8 mouse cellular contexts compared by ENCODE assay signal in the genomic region with DNA sequence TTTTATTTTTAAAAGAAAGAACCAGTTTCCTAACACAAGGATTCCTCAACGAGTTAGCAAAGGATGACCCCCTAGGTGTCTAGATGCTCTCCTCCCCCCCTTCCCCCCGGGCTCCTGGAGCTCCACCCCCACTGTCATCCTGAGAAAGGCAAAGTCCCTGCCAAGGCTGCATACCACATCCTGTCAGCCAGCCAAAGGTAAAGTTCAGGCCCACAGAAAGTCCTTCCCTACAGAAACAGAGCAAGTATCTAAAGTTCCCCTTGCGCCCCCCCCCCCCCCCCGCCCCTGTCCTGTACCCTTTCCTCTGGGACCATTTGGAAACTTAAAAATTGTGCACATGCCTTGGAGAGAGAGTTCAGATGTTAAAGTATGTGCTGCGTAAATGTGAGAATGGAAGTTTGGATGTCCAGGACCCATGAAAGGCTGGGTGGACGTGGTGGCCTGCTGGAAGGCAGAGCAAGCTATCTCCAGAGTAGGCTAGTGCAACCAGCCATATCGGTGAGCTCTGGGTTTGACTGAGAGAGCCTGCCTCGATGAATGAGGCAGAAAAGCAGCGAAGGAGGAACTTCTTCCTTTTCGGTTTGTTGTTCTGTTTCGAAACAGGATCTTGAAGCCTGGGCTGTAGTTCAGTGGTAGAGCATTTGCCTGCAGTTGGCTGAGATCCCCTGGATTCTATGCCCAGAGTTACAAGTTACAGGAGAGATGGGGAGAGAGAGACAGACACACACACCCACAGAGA. TPM values are rescaled to one million over a fixed set of nuclear protein-coding genes. Genes with fewer than 3 reads are reported as not detected.
DNase-seq lines count a peak whose midpoint lies in the region; ATAC-seq and TF ChIP-seq lines count a peak whose summit lies in the region.

No protein-coding gene starts in this region.

- peak overlapping the region; percentile 8 for H3K4me3 ChIP-seq in heart, embryonic 12.5 days
- no peak overlapping the region for H3K4me3 ChIP-seq in kidney, embryonic 14.5 days (ENCODE audit: low read length)
- H3K4me3 ChIP-seq in liver, embryonic 13.5 days (replicated peaks): peak overlapping the region; percentile 16
- H3K4me3 ChIP-seq in thymus, adult 2 months (ENCODE audit: control insufficient read depth, insufficient read depth, low read length): peak overlapping the region; percentile 28

- peak overlapping the region; percentile 70 for H3K27ac ChIP-seq in heart, embryonic 12.5 days (ENCODE audit: poor library complexity, severe bottlenecking)
- 0 out of 2 replicates have a peak overlapping the region, but pooled peaks have one; percentile 34 for H3K27ac ChIP-seq in kidney, embryonic 14.5 days (ENCODE audit: low read depth, low read length)
- H3K27ac ChIP-seq in liver, embryonic 13.5 days: peak overlapping the region; percentile 50
- peak overlapping the region; percentile 89 for H3K27ac ChIP-seq in thymus, adult 2 months (ENCODE audit: control insufficient read depth, insufficient read depth, low read length)

- WGBS in heart, embryonic 12.5 days: 32% methylated on average over 11 of the region's 11 CpGs
- WGBS in kidney, embryonic 14.5 days: 28% methylated on average over 11 of the region's 11 CpGs
- WGBS in liver, embryonic 13.5 days (ENCODE audit: insufficient replicate concordance): 7% methylated on average over 11 of the region's 11 CpGs
- WGBS in thymus, adult 2 months: under 1% methylated on average over 11 of the region's 11 CpGs

- TF ChIP-seq CTCF in thymus, adult 2 months (IDR thresholded peaks at IDR 0.05; ENCODE audit: borderline replicate concordance, control insufficient read depth, extremely low read depth, insufficient read depth, low read length, poor library complexity): no peak

- ATAC-seq in common myeloid progenitor, adult 5-6 weeks (replicated peaks; ENCODE audit: low read depth, poor library complexity, severe bottlenecking): peak; percentile 89
- ATAC-seq in heart, embryonic 12.5 days (ENCODE audit: insufficient number of reproducible peaks, low FRiP score): no peak
- 0 out of 2 replicates have a peak, but pooled peaks have one; percentile 45 for ATAC-seq in kidney, embryonic 14.5 days (ENCODE audit: low FRiP score, low TSS enrichment)
- ATAC-seq in liver, embryonic 13.5 days (ENCODE audit: low read depth): peak; percentile 45; the same call in 1 of the 2 replicates
- ATAC-seq in monocyte, adult 5-6 weeks (replicated peaks; ENCODE audit: insufficient number of reproducible peaks, low FRiP score, low TSS enrichment, poor library complexity, severe bottlenecking): peak; percentile 95

- no peaks in the 10 kb centered on the region for H3K9me3 ChIP-seq in heart, embryonic 12.5 days (replicated peaks)
- H3K9me3 ChIP-seq in kidney, embryonic 14.5 days (ENCODE audit: control insufficient read depth, low read length): no peaks in the 10 kb centered on the region
- H3K9me3 ChIP-seq in liver, embryonic 13.5 days (replicated peaks): no peaks in the 10 kb centered on the region

- peak; percentile 45 to 74 for DNase-seq in adrenal gland, adult (ENCODE audit: inconsistent age in 2 of 2, low spot score in 1 of 2)
- no peak for DNase-seq in adrenal gland, adult 8-10 months
- peak; percentile 18 for DNase-seq in liver, embryonic 13.5 days
- DNase-seq in thymus, adult 2 months: peak; percentile 74

- peak overlapping the region; percentile 43 for H3K4me2 ChIP-seq in heart, embryonic 12.5 days
- peak overlapping the region; percentile 31 for H3K4me2 ChIP-seq in kidney, embryonic 14.5 days (replicated peaks; ENCODE audit: low read depth, low read length)
- peak overlapping the region; percentile 50 for H3K4me2 ChIP-seq in liver, embryonic 13.5 days

- H3K36me3 ChIP-seq in heart, embryonic 12.5 days: no peaks in the 10 kb centered on the region
- H3K36me3 ChIP-seq in kidney, embryonic 14.5 days (ENCODE audit: control insufficient read depth, insufficient read depth, low read length): no peaks in the 10 kb centered on the region
- no peaks in the 10 kb centered on the region for H3K36me3 ChIP-seq in liver, embryonic 13.5 days
- no peaks in the 10 kb centered on the region for H3K36me3 ChIP-seq in thymus, adult 2 months (ENCODE audit: control insufficient read depth, insufficient read depth, low read length)

- peaks cover 28% of the 10 kb centered on the region for H3K4me1 ChIP-seq in heart, embryonic 12.5 days (replicated peaks)
- H3K4me1 ChIP-seq in kidney, embryonic 14.5 days (ENCODE audit: control insufficient read depth, insufficient read depth, low read length): peaks cover 15% of the 10 kb centered on the region; the same call in 1 of the 2 replicates
- H3K4me1 ChIP-seq in liver, embryonic 13.5 days (replicated peaks): peaks cover 42% of the 10 kb centered on the region
- peaks cover 22% of the 10 kb centered on the region for H3K4me1 ChIP-seq in thymus, adult 2 months (replicated peaks; ENCODE audit: control insufficient read depth, insufficient read depth, low read length)

- 0 out of 2 replicates have a peak overlapping the region, but pooled peaks have one; percentile 50 for H3K9ac ChIP-seq in heart, embryonic 12.5 days
- H3K9ac ChIP-seq in kidney, embryonic 14.5 days (ENCODE audit: low read depth, low read length): no peak overlapping the region
- peak overlapping the region; percentile 33; the same call in 1 of the 2 replicates for H3K9ac ChIP-seq in liver, embryonic 13.5 days

- no peaks in the 10 kb centered on the region for H3K27me3 ChIP-seq in heart, embryonic 12.5 days (replicated peaks)
- H3K27me3 ChIP-seq in kidney, embryonic 14.5 days (ENCODE audit: control insufficient read depth, insufficient read depth, low read length): no peaks in the 10 kb centered on the region
- no peaks in the 10 kb centered on the region for H3K27me3 ChIP-seq in liver, embryonic 13.5 days
- no peaks in the 10 kb centered on the region for H3K27me3 ChIP-seq in thymus, adult 2 months (ENCODE audit: control insufficient read depth, insufficient read depth, low read length)

- no peak for TF ChIP-seq POLR2A in thymus, adult 2 months (IDR thresholded peaks at IDR 0.05; ENCODE audit: control insufficient read depth, extremely low read depth, insufficient read depth, low read length, poor library complexity)

RNA-seq across cellular contexts. Expression of a gene that starts 46.3 kb away (rescaled TPM):
- total RNA-seq in adrenal gland, adult 8-10 months (2022): 1 to 10 TPM; 1.2 to 2.7 (median 2.1) TPM
- 0.05 TPM in 1 of 2 replicates, not detected in the other for total RNA-seq in common myeloid progenitor, adult 5-6 weeks (2017)
- polyA plus RNA-seq in heart, embryonic 12.5 days (2016; fragmentation: Nextera tagmentation; extraction: Ambion mirVana): 0.33 and 0.36 TPM in 2 replicates
- polyA plus RNA-seq in kidney, embryonic 14.5 days (2014; fragmentation: Nextera tagmentation; extraction: Ambion mirVana): not detected in 2 replicates
- not detected in 2 replicates for polyA plus RNA-seq in liver, embryonic 13.5 days (2015; fragmentation: Nextera tagmentation; extraction: Ambion mirVana)
- not detected in 3 replicates for total RNA-seq in monocyte, adult 5-6 weeks (2017)
- polyA plus RNA-seq in thymus, adult 2 months (2012; rRNA removed): 0.08 and 0.11 TPM in 2 replicates

Comparison
In these comparisons a context has a peak if more than half of its experiments do, and no peak if none do; other contexts are left out.
1. H3K27ac ChIP-seq: peak in every context shown above with its lines; median percentile 89 in thymus, adult 2 months; 70 in heart, embryonic 12.5 days; 50 in liver, embryonic 13.5 days; 34 in kidney, embryonic 14.5 days.